Mouse (Mus musculus): ENCODE measurements around the gene Prpf6. TPM values are rescaled to one million over a fixed set of nuclear protein-coding genes. Genes with fewer than 3 reads are reported as not detected.

Gene Prpf6
- polyA plus RNA-seq, 1 experiment from 2014 or later, result 70.5 TPM

Small RNA genes lying within 50 kb of the gene (microRNA-seq; reads per million reads assigned to microRNA genes)
- not detected for gene Mir7006

Other genes with a start within 250 kb of the Prpf6 start
- 43.9 and 49.5 TPM in 2 replicates for gene Zgpat, start 226.9 kb upstream of the Prpf6 start, polyA plus RNA-seq (2015; fragmentation: Nextera tagmentation; extraction: Ambion mirVana)
- gene Arfrp1, start 226.5 kb upstream of the Prpf6 start, polyA plus RNA-seq (2015; fragmentation: Nextera tagmentation; extraction: Ambion mirVana), result 77.1 and 79.2 TPM in 2 replicates
- 26.5 and 28.1 TPM in 2 replicates for gene Lime1, start 211.8 kb upstream of the Prpf6 start, polyA plus RNA-seq (2015; fragmentation: Nextera tagmentation; extraction: Ambion mirVana)
- gene Zbtb46, start 132.4 kb upstream of the Prpf6 start, polyA plus RNA-seq (2015; fragmentation: Nextera tagmentation; extraction: Ambion mirVana), result 5.7 and 6.1 TPM in 2 replicates
- 0.08 and 0.18 TPM in 2 replicates for gene Abhd16b, start 98.7 kb upstream of the Prpf6 start, polyA plus RNA-seq (2015; fragmentation: Nextera tagmentation; extraction: Ambion mirVana)
- gene Tpd52l2, start 94.7 kb upstream of the Prpf6 start, polyA plus RNA-seq (2015; fragmentation: Nextera tagmentation; extraction: Ambion mirVana), result 162 and 169 TPM in 2 replicates
- 101 and 102 TPM in 2 replicates for gene Dnajc5, start 71.4 kb upstream of the Prpf6 start, polyA plus RNA-seq (2015; fragmentation: Nextera tagmentation; extraction: Ambion mirVana)
- 43.5 and 46.2 TPM in 2 replicates for gene Uckl1, start 7.0 kb upstream of the Prpf6 start, polyA plus RNA-seq (2015; fragmentation: Nextera tagmentation; extraction: Ambion mirVana)
- 67.2 and 69.4 TPM in 2 replicates for gene Zfp512b, start 935 bp downstream of the Prpf6 start, polyA plus RNA-seq (2015; fragmentation: Nextera tagmentation; extraction: Ambion mirVana)
- gene Samd10, start 7.3 kb downstream of the Prpf6 start, polyA plus RNA-seq (2015; fragmentation: Nextera tagmentation; extraction: Ambion mirVana), result 7.8 and 8.6 TPM in 2 replicates
- gene Gm29797, start 65.2 kb downstream of the Prpf6 start, polyA plus RNA-seq (2015; fragmentation: Nextera tagmentation; extraction: Ambion mirVana), result 0.53 TPM in 1 of 2 replicates, not detected in the other
- gene Sox18, start 79.8 kb downstream of the Prpf6 start, polyA plus RNA-seq (2015; fragmentation: Nextera tagmentation; extraction: Ambion mirVana), result 28.5 and 30.0 TPM in 2 replicates
- 33.3 and 34.3 TPM in 2 replicates for gene Tcea2, start 88.4 kb downstream of the Prpf6 start, polyA plus RNA-seq (2015; fragmentation: Nextera tagmentation; extraction: Ambion mirVana)
- 79.0 and 82.0 TPM in 2 replicates for gene Rgs19, start 102.1 kb downstream of the Prpf6 start, polyA plus RNA-seq (2015; fragmentation: Nextera tagmentation; extraction: Ambion mirVana)
- not detected in 2 replicates for gene Lkaaear1, start 106.6 kb downstream of the Prpf6 start, polyA plus RNA-seq (2015; fragmentation: Nextera tagmentation; extraction: Ambion mirVana)
- gene Oprl1, start 123.1 kb downstream of the Prpf6 start, polyA plus RNA-seq (2015; fragmentation: Nextera tagmentation; extraction: Ambion mirVana), result 1.2 and 1.4 TPM in 2 replicates
- 0.06 and 0.38 TPM in 2 replicates for gene Myt1, start 171.5 kb downstream of the Prpf6 start, polyA plus RNA-seq (2015; fragmentation: Nextera tagmentation; extraction: Ambion mirVana)
- 37.8 and 40.6 TPM in 2 replicates for gene Pcmtd2, start 246.0 kb downstream of the Prpf6 start, polyA plus RNA-seq (2015; fragmentation: Nextera tagmentation; extraction: Ambion mirVana)

Data from limb, embryonic 13.5 days (tissue).